Mouse (Mus musculus): Measurements from ENCODE around the gene Dnm1. TPM values are rescaled to one million over a fixed set of nuclear protein-coding genes. Genes with fewer than 3 reads are reported as not detected.

Dnm1 gene
- 5.0 and 5.1 TPM in 2 replicates for polyA plus RNA-seq (2015; fragmentation: Nextera tagmentation; extraction: Ambion mirVana)

DNA sequence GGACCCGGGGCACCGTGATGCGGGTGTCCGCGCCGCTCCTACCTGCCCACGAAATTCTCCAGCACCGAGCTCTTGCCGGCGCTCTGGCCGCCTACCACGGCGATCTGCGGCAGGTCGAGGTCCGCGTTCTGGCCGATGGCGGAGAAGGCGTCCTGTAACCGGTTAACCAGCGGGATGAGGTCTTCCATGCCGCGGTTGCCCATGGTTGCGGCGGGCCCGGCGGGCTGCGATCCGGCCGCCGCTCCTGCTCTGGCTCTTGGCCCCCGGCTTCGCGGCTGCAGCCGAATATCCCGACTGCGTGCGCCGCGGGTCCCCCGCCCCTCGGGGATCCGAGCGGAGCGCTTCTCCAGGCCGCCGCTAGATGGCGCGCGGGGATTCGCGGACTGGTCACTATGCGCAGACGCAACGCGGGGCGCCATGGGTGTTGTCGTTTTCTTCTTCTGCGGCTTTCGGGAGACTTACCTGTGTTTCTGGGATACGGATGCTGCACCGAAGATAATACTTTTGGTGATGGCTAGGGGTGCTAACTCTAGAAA is at the start of gene Dnm1:
Dnm1 (minus strand) TSS at position 332 of the 536 bp plus-strand sequence.
- DNase-seq (ENCODE audit: low spot score) (peak; percentile 88), ATAC-seq (peak; percentile 90)
- no peak within 1 kb of the TSS for H3K27ac ChIP-seq (ENCODE audit: low read length)

GRCm38 (mm10) chr2:32396695-32397094 is 43.6 kb upstream of the Dnm1 start:
- H3K36me3 ChIP-seq (ENCODE audit: insufficient read depth, low read length) = no peaks in the 10 kb centered on the region
- H3K4me1 ChIP-seq (ENCODE audit: insufficient read depth, low read depth, low read length) = peaks cover 10% of the 10 kb centered on the region; the same call in 1 of the 2 replicates
- WGBS = under 1% methylated on average over 15 of the region's 15 CpGs
- ATAC-seq = no peak
- H3K4me2 ChIP-seq (replicated peaks; ENCODE audit: low read depth, low read length) = peak overlapping the region; percentile 89
- no peaks in the 10 kb centered on the region for H3K9me3 ChIP-seq (ENCODE audit: low read length)
- H3K9ac ChIP-seq (replicated peaks; ENCODE audit: low read depth) = peak overlapping the region; percentile 84
- peak overlapping the region; percentile 92 for H3K27ac ChIP-seq (ENCODE audit: low read length)
- H3K27me3 ChIP-seq (replicated peaks; ENCODE audit: insufficient read depth, low read length) = no peaks in the 10 kb centered on the region
- peak overlapping the region; percentile 87 for H3K4me3 ChIP-seq (ENCODE audit: low read depth, low read length)
- no peak for DNase-seq (ENCODE audit: low spot score)
- TF ChIP-seq CTCF (IDR thresholded peaks at IDR 0.05) (no peak), EP300 (IDR thresholded peaks at IDR 0.05) (no peak)

More for the DNA sequence above, at the start of gene Dnm1:
- Histone ChIP-seq H3K4me3 (ENCODE audit: low read depth, low read length) (peak within 1 kb of the TSS; percentile 52), H3K36me3 (ENCODE audit: insufficient read depth, low read length) (no peaks in the 10 kb centered on the region), H3K4me2 (replicated peaks; ENCODE audit: low read depth, low read length) (peak within 1 kb of the TSS; percentile 85), H3K27me3 (replicated peaks; ENCODE audit: insufficient read depth, low read length) (0 out of 2 replicates have a peak, but pooled peaks cover 4% of the 10 kb centered on the region), H3K9me3 (ENCODE audit: low read length) (no peaks in the 10 kb centered on the region), H3K9ac (replicated peaks; ENCODE audit: low read depth) (peak within 1 kb of the TSS; percentile 27; the same call in 1 of the 2 replicates), H3K4me1 (ENCODE audit: insufficient read depth, low read depth, low read length) (no peaks in the 10 kb centered on the region)
- WGBS = 3% methylated on average over 61 of the region's 63 CpGs
- TF ChIP-seq EP300 (IDR thresholded peaks at IDR 0.05) (no peak), CTCF (IDR thresholded peaks at IDR 0.05) (peak; percentile 97)

DNA sequence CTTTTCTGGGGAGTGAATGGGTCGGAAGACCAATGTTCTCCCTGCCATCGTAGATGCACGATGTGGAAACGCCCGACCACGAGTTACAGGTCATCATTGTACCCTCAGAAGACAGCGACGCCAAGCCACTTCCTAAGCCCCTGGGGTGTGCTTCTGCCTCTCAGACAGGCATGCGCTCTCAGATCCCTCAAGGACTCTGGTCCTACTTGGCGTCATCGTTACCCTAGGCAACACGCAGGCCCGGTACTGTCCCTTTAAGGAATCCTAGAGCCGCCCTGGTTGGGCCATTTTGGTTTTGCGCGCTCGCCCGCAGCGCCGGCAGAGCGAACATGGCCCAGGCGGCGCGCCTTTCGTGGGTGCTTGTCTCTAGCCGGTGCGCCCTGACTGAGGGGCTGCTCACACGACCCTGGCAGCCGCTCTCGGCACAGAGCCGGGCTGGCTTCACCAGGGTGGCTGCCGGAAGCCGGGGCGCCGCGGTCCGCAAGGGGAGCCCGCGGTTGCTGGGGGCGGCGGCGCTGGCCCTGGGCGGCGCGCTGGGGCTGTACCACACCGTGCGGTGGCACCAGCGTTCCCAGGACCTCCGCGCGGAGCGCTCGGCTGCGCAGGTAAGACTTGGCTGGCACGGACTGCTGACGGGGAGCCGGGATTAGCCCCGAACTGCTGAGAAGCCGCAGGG is 42.9 kb upstream of the Dnm1 start:
- H3K27ac ChIP-seq (ENCODE audit: low read length) = peak overlapping the region; percentile 92
- H3K27me3 ChIP-seq (replicated peaks; ENCODE audit: insufficient read depth, low read length) = no peaks in the 10 kb centered on the region
- H3K9ac ChIP-seq (replicated peaks; ENCODE audit: low read depth) = peak overlapping the region; percentile 84
- 2% methylated on average over 53 of the region's 59 CpGs for WGBS
- DNase-seq (ENCODE audit: low spot score) (peak; percentile 98), ATAC-seq (peak; percentile 94)
- H3K4me2 ChIP-seq (replicated peaks; ENCODE audit: low read depth, low read length) = peak overlapping the region; percentile 89
- H3K4me1 ChIP-seq (ENCODE audit: insufficient read depth, low read depth, low read length) = peaks cover 10% of the 10 kb centered on the region; the same call in 1 of the 2 replicates
- peak overlapping the region; percentile 87 for H3K4me3 ChIP-seq (ENCODE audit: low read depth, low read length)
- no peaks in the 10 kb centered on the region for H3K36me3 ChIP-seq (ENCODE audit: insufficient read depth, low read length)
- TF ChIP-seq EP300 (IDR thresholded peaks at IDR 0.05) (no peak), CTCF (IDR thresholded peaks at IDR 0.05) (no peak)
- no peaks in the 10 kb centered on the region for H3K9me3 ChIP-seq (ENCODE audit: low read length)

GRCm38 (mm10) chr2:32395484-32395945 is 42.4 kb upstream of the Dnm1 start, which contains the start of gene Ptges2:
Gene Ptges2 (plus strand): TSS chr2:32395896.
- H3K27ac ChIP-seq (ENCODE audit: low read length) = peak within 1 kb of the TSS; percentile 92
- peak; percentile 96 for DNase-seq (ENCODE audit: low spot score)
- peak within 1 kb of the TSS; percentile 84 for H3K9ac ChIP-seq (replicated peaks; ENCODE audit: low read depth)
- peak; percentile 86 for ATAC-seq
- H3K4me1 ChIP-seq (ENCODE audit: insufficient read depth, low read depth, low read length) = peaks cover 10% of the 10 kb centered on the region; the same call in 1 of the 2 replicates
- 0% methylated on average over 31 of the region's 31 CpGs for WGBS
- no peaks in the 10 kb centered on the region for H3K9me3 ChIP-seq (ENCODE audit: low read length)
- H3K4me2 ChIP-seq (replicated peaks; ENCODE audit: low read depth, low read length) = peak within 1 kb of the TSS; percentile 89
- H3K4me3 ChIP-seq (ENCODE audit: low read depth, low read length) = peak within 1 kb of the TSS; percentile 87
- no peaks in the 10 kb centered on the region for H3K36me3 ChIP-seq (ENCODE audit: insufficient read depth, low read length)
- no peak for TF ChIP-seq CTCF (IDR thresholded peaks at IDR 0.05)
- no peak for TF ChIP-seq EP300 (IDR thresholded peaks at IDR 0.05)
- no peaks in the 10 kb centered on the region for H3K27me3 ChIP-seq (replicated peaks; ENCODE audit: insufficient read depth, low read length)

DNA sequence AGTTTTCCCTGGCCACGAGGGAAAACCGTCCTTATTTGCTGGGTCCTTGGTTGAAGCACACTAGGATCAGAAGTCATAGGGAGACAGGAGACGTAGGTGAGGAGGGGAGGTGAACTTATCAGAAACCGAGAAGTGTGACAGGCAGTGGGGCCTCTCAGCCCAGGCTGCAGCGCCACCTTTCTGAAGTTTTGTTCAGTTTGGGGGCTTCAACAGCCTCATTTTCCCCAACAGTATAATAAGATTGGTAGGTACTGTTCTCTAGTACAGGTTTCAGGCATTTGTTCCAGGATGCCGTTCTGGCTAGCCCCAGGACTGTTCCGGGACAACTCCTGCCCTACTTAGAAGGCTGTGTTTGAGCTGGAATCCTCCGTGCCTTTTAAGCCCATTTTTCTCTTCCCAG is 41.8 kb upstream of the Dnm1 start:
- H3K4me2 ChIP-seq (replicated peaks; ENCODE audit: low read depth, low read length) = peak overlapping the region; percentile 89
- H3K36me3 ChIP-seq (ENCODE audit: insufficient read depth, low read length) = no peaks in the 10 kb centered on the region
- H3K4me1 ChIP-seq (ENCODE audit: insufficient read depth, low read depth, low read length) = peaks cover 10% of the 10 kb centered on the region; the same call in 1 of the 2 replicates
- peak overlapping the region; percentile 92 for H3K27ac ChIP-seq (ENCODE audit: low read length)
- ATAC-seq = no peak; the same call in 1 of the 2 replicates
- peak overlapping the region; percentile 87 for H3K4me3 ChIP-seq (ENCODE audit: low read depth, low read length)
- peak; percentile 65 for DNase-seq (ENCODE audit: low spot score)
- TF ChIP-seq EP300 (IDR thresholded peaks at IDR 0.05) (no peak), CTCF (IDR thresholded peaks at IDR 0.05) (peak; percentile 65)
- H3K9me3 ChIP-seq (ENCODE audit: low read length) = no peaks in the 10 kb centered on the region
- H3K27me3 ChIP-seq (replicated peaks; ENCODE audit: insufficient read depth, low read length) = no peaks in the 10 kb centered on the region
- H3K9ac ChIP-seq (replicated peaks; ENCODE audit: low read depth) = peak overlapping the region; percentile 24
- WGBS = 2% methylated on average over 8 of the region's 8 CpGs

- 63% methylated on average over 5 of the region's 5 CpGs for WGBS
- no peaks in the 10 kb centered on the region for H3K9me3 ChIP-seq (ENCODE audit: low read length)
- H3K9ac ChIP-seq (replicated peaks; ENCODE audit: low read depth) = no peak overlapping the region
- TF ChIP-seq CTCF (IDR thresholded peaks at IDR 0.05) = no peak
- TF ChIP-seq EP300 (IDR thresholded peaks at IDR 0.05) = no peak
- peaks cover 8% of the 10 kb centered on the region; the same call in 1 of the 2 replicates for H3K4me1 ChIP-seq (ENCODE audit: insufficient read depth, low read depth, low read length)
- H3K27me3 ChIP-seq (replicated peaks; ENCODE audit: insufficient read depth, low read length) = no peaks in the 10 kb centered on the region
- DNase-seq (ENCODE audit: low spot score) (peak; percentile 53), ATAC-seq (no peak)
- peak overlapping the region; percentile 68 for H3K27ac ChIP-seq (ENCODE audit: low read length)
- H3K4me2 ChIP-seq (replicated peaks; ENCODE audit: low read depth, low read length) = no peak overlapping the region
- H3K36me3 ChIP-seq (ENCODE audit: insufficient read depth, low read length) = no peaks in the 10 kb centered on the region
- H3K4me3 ChIP-seq (ENCODE audit: low read depth, low read length) = no peak overlapping the region
These were observed 38.9 kb upstream of the Dnm1 start for GRCm38 (mm10) chr2:32392063-32392462.

Measured in lung, postnatal 0 days (tissue).